Mouse (Mus musculus): ENCODE results near the gene Pop7. TPM values are rescaled to one million over a fixed set of nuclear protein-coding genes. Genes with fewer than 3 reads are reported as not detected.
A peak's percentile ranks its signal among the peaks of the same experiment; 100 is the strongest.

Gene Pop7
- total RNA-seq, 1 experiment from 2014 or later: 31.7 TPM

DNA sequence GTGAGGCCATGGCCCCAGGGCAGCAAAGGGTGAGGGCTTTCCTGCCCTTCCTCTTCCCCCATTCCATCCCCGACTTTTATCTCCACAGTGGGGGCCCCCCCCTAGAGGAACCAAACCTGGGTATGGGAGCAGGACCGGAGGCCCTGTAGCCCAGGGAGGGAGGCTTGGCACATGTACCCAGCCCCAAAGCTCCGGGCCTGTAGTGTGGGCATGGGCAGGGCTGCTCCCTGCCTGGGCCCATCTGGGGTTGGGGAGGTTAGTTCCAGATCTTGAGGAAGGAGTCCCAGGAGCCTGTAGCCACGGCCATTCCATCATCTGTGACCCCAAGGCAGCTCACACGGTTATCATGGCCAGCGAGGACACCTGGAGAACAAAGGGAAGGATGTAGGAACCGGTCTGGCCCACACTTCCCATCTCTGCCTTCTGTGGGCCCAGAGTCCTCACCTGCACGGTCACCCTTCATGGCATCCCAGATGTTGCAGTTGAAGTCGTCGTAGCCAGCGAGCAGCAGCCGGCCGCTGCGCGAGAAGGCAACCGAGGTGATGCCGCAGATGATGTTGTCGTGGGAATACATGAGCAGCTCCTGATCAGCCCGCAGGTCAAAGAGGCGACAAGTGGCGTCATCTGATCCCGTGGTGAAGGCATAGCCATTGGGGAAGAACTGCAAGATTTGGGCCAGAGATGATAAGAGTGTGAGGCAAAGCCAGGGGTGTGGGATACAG lies 26.1 kb upstream of the Pop7 start:
- no peak for DNase-seq

DNA sequence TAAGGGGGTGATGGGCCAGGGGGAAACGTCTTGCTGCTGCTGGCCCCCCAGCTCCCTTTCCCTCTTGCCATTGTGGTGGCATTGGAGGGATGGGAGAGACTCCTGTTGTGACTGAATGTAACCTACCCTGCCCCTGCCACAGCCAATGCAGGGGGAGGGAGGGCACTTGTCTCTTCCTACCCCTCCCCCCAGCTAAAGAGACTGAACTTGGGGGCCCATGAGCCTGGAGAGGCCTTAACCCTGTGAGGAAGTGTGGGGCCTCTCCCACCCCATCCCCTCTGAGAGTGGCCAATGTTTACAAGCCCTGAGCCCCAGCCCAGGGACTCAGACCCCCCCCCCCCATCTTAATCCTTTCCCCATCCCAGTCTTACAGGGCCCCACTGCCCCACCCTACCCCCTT lies 25.1 kb upstream of the Pop7 start:
- no peak for DNase-seq

DNA sequence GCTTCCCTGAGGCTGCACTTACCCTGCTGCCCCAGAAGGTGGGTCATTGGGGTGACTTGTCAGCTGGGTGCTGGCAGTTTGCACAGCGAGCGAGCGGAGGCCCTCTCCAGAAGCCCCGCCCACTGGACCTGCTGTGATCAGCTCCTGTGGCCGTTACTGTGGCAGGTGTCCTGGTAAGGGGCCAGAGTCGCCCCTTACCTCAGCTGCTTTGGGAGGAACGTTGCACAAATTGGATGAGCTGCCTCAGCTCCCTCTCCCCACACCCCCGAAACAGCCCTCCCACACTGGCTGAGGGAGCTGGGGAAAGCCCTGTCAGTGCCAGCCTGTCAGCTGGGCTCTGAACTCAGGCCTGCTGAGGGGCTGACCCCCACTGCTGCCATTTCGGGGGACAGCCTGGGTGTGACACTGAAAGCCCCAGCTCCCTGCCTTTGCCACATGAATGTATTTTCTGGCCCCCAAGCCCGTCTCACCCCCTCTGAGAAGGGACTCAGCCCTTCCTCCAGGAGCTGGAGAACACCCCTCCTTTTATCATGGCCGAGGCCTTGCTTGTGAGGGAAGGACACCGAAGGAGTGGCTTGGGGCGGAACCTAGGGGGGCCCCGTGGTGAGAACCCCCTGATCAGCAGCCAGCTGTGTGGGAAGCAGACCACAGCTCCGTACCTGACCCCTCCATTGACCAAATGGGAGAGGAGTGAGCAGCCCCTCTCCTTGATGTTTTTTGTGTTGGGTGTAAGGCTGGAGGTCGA lies 24.0 kb upstream of the Pop7 start:
- peak; percentile 62 for DNase-seq

DNA sequence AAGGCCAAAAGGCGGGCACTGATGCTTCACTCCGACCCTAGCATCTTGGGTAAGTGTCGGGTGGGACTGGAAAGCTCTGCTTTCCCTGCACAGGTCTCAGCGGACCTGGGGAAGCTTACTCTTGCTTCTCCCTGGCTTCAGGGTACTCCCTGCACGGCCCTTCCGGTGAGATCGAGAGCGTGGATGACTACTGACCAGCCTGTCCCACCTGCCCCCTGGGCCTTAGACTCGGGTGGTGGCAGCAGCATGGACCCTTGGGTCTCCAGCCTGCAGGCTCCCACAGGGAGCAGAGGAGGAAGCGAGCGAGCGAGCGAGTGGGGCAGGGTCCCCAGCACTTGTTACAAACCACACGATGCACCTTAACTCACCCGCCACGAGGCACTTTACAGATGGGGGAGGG lies 23.2 kb upstream of the Pop7 start:
- DNase-seq: no peak

DNA sequence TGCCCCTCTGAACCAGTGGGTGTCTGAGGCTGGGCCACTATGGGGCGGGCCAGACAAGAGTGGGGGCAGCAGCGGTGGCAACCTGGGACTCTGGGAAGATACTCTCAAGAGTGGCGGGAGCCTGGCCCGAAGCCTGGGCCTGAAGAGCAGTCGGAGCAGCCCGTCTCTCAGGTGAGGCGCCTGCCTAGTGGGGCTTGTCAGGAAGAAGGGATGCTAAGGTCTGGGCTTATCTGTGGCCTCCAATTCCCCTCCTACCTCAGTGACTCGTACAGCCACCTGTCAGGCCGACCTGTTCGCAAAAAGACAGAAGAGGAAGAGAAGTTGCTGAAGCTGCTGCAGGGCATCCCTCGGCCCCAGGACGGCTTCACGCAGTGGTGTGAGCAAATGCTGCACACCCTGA lies 22.4 kb upstream of the Pop7 start:
- no peak for DNase-seq

DNA sequence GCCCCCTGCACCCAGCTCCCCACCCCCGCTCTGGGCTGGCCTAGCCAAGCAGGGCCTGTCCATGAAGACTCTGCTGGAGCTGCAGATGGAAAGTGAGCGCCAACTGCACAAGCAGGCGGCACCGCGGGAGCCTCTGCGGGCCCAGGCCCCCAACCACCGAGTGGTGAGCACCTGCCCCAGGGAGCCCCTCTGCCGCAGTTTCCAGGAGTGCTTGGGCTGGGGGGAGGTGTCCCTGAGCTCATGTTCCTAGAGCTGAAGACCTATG lies 21.9 kb upstream of the Pop7 start:
- DNase-seq: no peak

DNA sequence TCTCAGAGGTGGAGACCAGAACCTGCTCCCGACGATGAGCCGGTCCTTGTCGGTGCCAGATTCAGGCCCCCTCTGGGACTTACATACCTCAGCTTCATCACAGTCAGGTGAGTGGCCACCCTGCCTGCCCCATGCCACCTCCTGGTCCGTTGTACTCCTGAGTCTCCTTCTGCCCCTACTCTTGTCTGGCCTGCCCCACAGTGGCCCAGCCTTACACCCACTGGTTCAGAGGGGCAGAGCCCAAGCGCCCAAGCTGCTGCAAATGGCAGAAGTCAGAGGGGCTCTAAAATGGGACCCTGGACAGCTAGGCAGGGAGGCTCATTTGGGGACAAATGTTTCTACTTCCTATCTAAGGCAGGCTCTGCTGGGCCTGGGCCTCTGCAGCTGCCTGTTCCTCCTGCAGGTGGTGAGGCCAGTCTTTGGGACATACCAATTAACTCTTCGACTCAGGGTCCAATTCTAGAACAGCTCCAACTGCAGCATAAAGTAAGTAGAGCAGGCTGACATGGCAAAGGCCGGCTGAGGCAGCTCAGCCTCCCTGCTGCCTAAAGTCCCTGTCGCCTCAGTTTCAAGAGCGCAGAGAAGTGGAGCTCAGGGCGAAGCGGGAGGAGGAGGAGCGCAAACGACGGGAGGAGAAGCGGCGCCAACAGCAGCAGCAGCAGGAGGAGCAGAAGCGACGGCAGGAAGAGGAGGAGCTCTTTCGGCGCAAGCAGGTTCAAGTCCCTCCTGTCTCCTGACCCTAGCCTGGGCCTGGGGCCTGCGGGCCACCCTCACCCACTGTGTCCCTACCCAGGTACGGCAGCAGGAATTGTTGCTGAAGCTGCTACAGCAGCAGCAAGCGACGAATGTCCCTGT lies 21.3 kb upstream of the Pop7 start:
- DNase-seq: no peak

DNA sequence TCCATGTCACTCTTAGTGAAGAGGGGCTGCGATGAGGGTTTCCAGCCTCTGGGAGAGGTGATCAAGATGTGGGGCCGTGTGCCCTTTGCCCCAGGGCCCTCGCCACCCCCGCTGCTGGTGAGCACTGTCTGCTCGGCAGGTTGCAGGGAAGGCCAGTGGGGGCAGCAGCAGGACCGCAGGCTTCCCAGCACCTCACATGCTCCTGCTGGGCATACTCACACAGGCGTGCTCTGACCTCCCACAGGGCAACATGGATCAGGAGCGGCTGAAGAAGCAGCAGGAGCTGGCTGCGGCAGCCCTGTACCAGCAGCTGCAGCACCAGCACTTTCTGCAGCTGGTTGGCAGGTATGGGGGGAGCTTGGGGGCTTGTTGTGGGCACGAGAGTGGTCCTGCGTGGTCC lies 20.4 kb upstream of the Pop7 start:
- no peak for DNase-seq

DNA sequence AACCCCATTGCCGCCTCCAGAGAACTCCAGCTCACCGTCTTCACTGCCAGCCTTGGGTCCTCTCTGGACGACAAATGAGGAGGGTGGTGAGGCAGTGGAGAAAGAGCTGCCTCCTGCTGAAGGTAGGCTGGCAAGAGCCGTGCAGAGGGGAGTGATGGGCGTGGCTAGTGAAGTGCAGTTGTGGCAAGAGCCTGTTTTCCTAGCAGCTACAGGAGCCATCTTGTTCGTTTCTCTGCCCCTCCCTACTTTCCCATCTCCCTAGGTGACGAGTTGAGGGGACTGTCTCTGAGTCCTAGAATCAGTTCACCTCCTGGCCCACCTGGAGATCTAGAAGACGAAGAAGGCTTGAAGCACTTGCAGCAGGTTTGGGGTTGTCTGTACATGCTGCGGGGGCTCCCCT lies 19.5 kb upstream of the Pop7 start:
- DNase-seq: no peak

DNA sequence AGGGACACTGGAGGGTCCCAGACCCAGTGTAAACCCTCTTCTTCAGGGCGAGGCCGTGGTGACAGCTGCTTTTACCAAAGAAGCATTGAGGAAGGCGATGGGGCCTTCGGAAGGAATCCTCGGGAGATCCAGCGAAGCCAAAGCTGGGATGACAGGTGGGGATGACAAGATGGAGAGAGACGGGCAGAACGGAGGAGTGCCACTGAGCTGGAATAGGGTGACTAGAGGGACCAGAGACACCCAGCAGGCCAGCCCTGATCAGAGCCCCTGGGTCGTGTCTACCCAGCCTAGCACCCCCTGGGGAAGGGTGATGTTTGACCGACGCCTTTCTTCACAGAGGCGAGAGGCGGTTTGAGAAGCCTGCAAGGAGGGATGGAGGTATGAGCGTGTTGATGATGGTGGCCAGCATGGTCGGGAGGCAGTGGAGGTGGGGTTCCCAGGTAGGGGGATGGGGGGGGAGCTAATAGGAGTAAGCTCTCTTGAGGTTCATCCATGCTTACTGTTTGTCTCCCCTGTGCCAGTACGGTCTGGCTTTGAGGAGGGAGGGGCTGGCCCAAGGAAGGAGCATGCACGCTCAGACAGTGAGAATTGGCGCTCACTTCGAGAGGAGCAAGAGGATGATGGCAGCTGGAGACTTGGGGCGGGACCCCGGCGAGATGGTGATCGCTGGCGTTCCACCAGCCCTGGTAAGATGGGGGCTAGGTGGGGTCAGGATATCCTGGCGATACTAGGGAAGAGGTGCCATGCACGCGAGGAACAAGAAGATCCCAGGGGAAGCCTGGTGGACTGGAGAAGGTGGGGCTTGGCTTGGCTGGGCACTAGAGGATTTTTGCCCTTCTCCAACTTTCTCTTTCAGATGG lies 17.6 kb upstream of the Pop7 start:
- DNase-seq: no peak

DNA sequence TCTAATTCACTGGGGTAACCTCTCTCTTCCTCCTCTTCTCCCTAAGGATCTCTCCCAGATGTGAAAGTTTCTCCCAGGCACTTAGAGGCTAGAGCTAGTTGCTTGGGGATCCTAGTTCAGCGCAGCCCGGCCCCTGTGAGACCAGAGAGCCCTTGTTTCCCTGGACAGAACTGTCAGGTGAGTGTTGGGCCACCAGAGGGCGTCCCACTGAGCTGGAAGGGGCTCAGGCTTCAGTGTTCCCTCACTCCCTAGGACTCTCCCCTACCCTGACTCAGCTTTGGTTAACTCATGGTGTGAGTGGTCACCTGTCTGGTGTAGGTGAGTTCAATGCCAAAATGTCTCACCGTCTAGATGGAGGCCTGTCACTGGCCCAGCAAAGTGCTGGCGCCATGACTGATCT lies 16.1 kb upstream of the Pop7 start, which contains the start of gene Gigyf1:
Gene Gigyf1 (plus strand): TSS at position 113 of the 400 bp plus-strand sequence.
- DNase-seq: peak; percentile 62

DNA sequence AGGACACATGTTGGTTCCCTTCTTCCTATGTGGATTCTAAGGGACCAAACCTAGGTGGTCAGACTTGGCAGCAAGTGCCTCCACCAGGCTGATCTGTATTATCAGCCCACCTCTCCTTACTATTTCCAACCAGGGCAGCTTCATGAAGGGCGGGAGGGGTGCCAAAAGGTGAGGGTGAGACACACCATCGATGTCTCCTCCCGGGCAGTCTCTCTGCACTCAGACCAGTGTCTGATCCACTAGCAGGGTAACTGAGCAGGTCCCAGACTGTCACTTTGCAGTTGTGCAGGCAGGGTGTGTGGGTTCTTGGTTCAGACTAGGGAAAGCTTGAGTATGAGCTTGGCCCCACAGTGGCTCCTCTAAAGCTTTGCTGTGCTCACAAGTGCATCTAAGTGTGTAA lies 12.5 kb upstream of the Pop7 start:
- DNase-seq: no peak

DNA sequence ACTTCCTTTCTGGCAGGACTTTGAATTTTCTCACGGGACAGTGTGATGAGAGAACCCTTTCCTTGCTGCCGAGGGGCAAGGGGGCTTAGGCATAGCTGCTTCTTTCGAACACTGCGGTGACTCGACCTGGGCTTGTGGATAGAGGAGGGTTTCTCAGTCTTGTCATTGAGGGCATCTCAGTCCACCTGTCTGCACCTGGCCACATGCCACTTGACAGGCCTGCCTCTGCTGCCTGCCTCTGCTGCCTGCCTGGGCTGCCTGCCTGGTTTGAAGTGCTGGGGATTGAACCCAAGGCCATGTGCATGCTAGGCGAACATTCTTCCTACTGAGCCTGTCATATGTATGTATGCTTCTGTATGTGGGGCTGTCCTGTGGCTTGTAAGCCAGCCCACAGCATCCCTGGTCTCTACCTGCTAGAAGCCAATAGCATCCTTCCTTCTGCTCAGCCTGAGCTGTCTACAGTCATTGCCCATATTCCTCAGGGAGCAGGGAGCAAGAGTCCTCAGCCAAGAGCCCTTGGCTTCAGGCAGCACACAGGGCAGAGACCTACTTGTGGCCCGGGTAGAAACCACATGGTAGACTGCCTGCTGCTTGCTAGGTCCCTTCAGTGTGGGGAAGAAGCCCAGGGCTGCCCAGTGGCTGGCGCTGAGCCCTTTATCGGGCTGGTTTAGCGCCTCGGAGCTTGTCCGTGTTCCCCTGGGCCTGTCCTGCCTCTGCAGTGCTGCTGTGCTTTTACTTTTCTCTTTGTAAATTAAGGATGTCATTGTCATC lies 11.8 kb upstream of the Pop7 start:
- DNase-seq: no peak

DNA sequence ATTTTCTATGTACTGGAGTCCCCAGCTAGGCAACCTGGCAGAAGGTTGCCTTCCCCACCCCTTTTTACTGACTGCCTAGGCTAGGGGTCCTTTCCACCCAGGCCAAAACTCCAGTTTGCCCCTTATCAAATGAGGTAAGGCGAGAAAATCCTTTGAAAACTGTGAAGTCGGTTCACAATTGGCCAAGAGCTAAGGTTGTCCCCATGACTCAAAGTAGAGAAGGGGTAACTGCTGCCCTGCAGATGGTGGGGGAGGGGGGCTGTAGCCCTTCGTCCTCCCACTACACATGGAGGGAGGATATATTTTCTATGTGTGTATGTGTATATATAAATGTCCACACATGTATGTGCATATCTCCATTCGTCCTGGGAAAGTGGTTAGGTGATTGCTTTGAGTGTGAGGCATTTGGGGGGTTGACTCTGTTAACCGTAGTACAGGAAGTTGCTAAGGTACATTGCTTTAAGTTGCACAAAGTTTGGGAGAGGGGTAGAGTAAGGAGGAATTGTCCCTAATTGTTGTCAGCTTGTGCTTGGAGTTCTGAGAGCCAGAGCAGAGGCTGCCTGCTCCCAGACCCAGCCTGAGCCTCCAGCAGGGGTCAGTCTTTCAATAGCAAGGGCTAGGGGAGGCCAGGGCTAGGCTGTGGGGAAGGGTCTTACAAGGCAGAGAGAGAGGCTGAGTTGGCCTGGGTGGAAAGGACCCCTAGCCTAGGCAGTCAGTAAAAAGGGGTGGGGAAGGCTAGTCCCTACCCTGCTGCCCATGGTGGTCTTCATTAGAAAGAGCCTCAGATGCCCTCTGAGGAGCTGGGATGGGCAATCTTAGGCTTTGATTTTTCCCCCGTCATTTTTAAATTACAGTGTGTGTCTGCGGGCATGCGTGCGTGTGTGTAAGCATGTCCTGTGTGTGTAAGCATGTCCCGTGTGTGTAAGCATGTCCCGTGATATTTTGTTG lies 10.8 kb upstream of the Pop7 start:
- DNase-seq: no peak

DNA sequence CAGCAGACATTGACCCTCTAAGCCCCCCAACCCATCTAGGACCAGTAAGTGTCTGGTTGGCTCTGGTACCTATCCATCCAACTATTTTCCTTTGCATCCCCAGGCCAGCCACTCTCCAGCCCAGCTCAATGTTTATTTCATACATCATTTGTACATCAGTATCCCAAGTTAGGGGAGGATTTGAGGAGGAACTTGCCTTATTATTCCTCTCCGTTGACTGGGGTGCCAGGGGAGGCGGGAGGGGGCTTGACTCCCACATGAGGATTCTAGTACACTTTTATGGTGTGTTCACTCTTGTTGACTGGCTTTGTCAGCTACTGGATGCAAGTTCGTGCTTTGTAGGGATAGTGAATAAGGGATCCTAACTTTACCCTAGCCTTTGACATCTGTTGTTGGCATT lies 9.4 kb upstream of the Pop7 start:
- DNase-seq: no peak

DNA sequence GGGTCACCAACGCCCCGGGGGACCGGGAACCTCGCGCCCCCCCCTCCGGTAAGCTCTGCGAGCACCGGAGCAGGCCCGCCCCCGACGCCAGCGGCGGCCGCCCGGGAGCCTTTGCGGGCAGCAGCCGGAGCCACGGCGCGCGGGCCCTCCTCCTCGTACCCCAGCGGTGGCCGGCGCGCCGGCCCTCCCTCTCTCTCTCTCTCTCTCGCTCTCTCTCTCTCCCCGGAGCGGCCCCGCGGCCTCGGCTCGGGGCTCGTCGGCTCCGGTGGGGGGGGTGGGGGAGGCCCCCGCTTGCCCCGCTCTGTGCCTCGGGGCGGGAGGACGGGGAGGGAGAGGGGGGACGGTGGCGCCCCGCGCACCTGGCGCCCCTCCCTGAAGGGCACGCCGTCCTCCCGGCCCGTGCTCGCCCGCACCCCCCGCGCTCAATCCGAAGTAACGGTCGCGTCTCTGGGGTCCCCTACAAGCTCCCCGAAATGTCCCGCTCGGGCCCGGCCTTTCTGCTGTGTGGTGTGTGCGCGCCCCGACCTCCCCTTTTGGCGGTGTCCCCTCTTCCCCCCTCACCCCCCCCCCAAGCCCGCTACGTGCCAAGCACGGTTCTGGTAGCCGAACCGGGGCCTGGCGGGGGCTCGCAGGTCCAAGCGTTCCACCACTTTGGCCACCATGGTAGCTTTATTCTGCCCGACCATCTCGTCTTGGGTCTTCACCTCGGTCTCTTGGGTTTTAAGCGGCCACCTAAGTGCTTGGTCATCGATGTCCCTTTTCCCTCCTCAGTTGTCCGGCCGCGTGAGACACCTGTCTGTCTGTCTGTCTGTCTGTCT lies 8.5 kb upstream of the Pop7 start:
- no peak for DNase-seq

DNA sequence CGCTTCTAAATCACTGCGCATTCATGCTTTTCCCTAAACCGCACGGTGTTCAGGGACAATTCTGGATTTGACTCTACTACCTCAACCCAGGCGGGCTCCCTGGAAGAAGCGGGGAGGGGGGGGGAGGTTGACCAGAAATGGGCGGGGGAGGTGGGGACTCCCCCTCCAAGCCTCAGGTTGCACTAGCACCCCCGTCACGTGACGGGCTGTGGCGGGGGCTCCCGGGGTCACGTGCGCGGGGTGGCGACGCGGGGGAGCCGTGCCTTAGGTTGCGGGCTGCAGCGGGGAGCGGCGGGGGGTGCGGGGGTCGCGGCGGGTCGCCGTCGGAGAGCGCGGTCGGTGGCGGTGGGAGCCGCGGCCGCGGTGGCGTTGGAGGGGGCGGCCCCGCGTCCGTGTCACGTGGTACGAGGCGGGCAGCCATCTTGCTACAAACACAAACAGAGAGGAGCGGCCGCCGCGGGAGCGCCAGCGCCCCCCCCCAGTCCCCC lies 7.7 kb upstream of the Pop7 start:
- DNase-seq: peak; percentile 81

DNA sequence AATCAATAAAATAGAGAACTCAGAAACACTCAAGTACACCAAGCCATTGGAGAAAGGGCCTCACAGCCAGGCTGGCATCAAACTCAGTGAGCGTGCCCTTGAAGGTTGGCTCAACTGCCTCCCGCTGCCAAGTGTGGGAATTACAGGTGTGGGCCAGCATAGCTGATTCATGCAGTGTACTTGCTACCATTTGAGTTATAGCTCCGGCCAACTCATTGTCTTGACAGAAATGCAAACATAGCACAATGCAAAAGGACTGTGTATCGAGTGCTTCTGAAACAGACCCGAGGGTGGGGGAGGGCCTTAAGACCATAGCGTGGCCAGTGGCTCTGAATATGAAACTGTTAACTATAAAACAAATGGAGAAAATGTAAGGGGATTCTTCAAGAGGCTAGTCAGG lies 1.7 kb upstream of the Pop7 start:
- DNase-seq: no peak

DNA sequence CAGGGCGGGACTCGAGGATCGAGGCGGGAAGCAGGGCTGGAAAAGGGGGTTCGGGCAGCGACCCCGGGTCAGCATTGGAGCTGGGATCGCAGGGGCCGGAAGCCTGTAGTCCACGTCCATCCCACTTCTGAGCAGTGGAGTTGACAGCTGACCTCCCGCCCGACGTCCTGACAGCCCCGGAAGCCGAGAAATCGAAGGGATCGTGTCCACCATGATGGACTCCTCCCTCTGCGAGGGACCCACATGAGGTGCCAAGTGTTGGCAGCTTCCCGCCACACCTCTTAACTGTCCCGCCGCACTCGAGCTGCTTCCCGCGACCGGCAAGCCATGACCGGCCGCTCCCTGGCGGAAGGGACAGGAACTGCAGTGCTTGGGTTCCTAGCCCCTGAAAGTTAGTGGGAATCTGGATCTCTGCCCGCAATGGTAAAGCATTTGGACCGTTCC lies 371 bp upstream of the Pop7 start:
- DNase-seq: peak; percentile 79
